Mouse (Mus musculus) kidney, adult 2 months (tissue): ENCODE results near the gene Abr.

Experiments
- CTCF ChIP-seq: fragments of 200-500 bp; conservative IDR thresholded peaks from 2 replicates; pipeline ENCODE4 v1.5.1; 2011; ENCODE audit warnings: low read depth, mild to moderate bottlenecking, control low read depth, low read length, moderate library complexity, mixed read lengths; ENCODE audit not compliant: insufficient read depth, insufficient read length
- POLR2A ChIP-seq: fragments of 200-500 bp; IDR thresholded peaks from one replicate; pipeline ENCODE4 v1.6.1; 2011; ENCODE audit warnings: low read depth, low read length, control low read depth

- TF ChIP-seq POLR2A (no peak), CTCF (no peak)
These were observed 6.5 kb upstream of the Abr start for GRCm38 (mm10) chr11:76628613-76629012.
